Mouse (Mus musculus): ENCODE measurements around the gene Ccl28.
A peak's percentile ranks its signal among the peaks of the same experiment; 100 is the strongest.
"Not testable (repeated sequence)": the region's sequence is repeated elsewhere in the genome, so short reads cannot be mapped to it uniquely, and the experiment has no call there.

Ccl28 gene

GRCm38 (mm10) chr13:119623634-119624033 lies at the start of gene Ccl28:
TSS of gene Ccl28 (plus strand) at chr13:119623819.
- no peak for DNase-seq (ENCODE audit: low spot score)

GRCm38 (mm10) chr13:119596321-119597211 lies 27.1 kb upstream of the Ccl28 start:
- DNase-seq (ENCODE audit: low spot score) = peak; percentile 47

GRCm38 (mm10) chr13:119598466-119598865 lies 25.2 kb upstream of the Ccl28 start:
- DNase-seq (ENCODE audit: low spot score) = not testable (repeated sequence)

GRCm38 (mm10) chr13:119599066-119599465 lies 24.6 kb upstream of the Ccl28 start:
- DNase-seq (ENCODE audit: low spot score) = peak; percentile 53

- DNase-seq (ENCODE audit: low spot score) = not testable (repeated sequence)
Observed at GRCm38 (mm10) chr13:119599498-119599897, 24.1 kb upstream of the Ccl28 start.

GRCm38 (mm10) chr13:119600166-119600565 lies 23.5 kb upstream of the Ccl28 start:
- peak; percentile 49 for DNase-seq (ENCODE audit: low spot score)

- peak; percentile 31 for DNase-seq (ENCODE audit: low spot score)
Observed at GRCm38 (mm10) chr13:119602688-119603331, 20.8 kb upstream of the Ccl28 start.

GRCm38 (mm10) chr13:119603890-119604289 lies 19.7 kb upstream of the Ccl28 start:
- not testable (repeated sequence) for DNase-seq (ENCODE audit: low spot score)

GRCm38 (mm10) chr13:119604322-119604721 lies 19.3 kb upstream of the Ccl28 start:
- not testable (repeated sequence) for DNase-seq (ENCODE audit: low spot score)

GRCm38 (mm10) chr13:119618841-119619240 lies 4.8 kb upstream of the Ccl28 start:
- DNase-seq (ENCODE audit: low spot score) = no peak

- no peak for DNase-seq (ENCODE audit: low spot score)
Observed at GRCm38 (mm10) chr13:119619735-119620134, 3.9 kb upstream of the Ccl28 start.

- not testable (repeated sequence) for DNase-seq (ENCODE audit: low spot score)
Observed at GRCm38 (mm10) chr13:119625952-119626351, 2.3 kb downstream of the Ccl28 start.

GRCm38 (mm10) chr13:119631482-119632155 lies 8.0 kb downstream of the Ccl28 start:
- peak; percentile 86 for DNase-seq (ENCODE audit: low spot score)

- DNase-seq (ENCODE audit: low spot score) = no peak
Observed at GRCm38 (mm10) chr13:119632156-119632548, 8.5 kb downstream of the Ccl28 start.

- DNase-seq (ENCODE audit: low spot score) = no peak
Observed at GRCm38 (mm10) chr13:119635496-119635895, 11.9 kb downstream of the Ccl28 start.

GRCm38 (mm10) chr13:119637837-119638236 lies 14.2 kb downstream of the Ccl28 start:
- no peak for DNase-seq (ENCODE audit: low spot score)

- no peak for DNase-seq (ENCODE audit: low spot score)
Observed at GRCm38 (mm10) chr13:119638449-119638848, 14.8 kb downstream of the Ccl28 start.

GRCm38 (mm10) chr13:119639302-119639701 lies 15.7 kb downstream of the Ccl28 start:
- no peak for DNase-seq (ENCODE audit: low spot score)

- DNase-seq (ENCODE audit: low spot score) = peak; percentile 26
Observed at GRCm38 (mm10) chr13:119640504-119640903, 16.9 kb downstream of the Ccl28 start.

GRCm38 (mm10) chr13:119641145-119641544 lies 17.5 kb downstream of the Ccl28 start:
- no peak for DNase-seq (ENCODE audit: low spot score)

GRCm38 (mm10) chr13:119644769-119645168 lies 21.1 kb downstream of the Ccl28 start:
- DNase-seq (ENCODE audit: low spot score) = no peak

GRCm38 (mm10) chr13:119646511-119646910 lies 22.9 kb downstream of the Ccl28 start:
- no peak for DNase-seq (ENCODE audit: low spot score)

All from T-cell, adult 2 months (primary cell).